Mouse (Mus musculus) neutrophil, adult 65 days (primary cell): ENCODE data around the gene 1700019D03Rik. TPM values are rescaled to one million over a fixed set of nuclear protein-coding genes. Genes with fewer than 3 reads are reported as not detected.

Experiments
- total RNA-seq: library from RNA; stranded (reverse); gene quantifications from 2 replicates; pipeline ENCODE4 v1.2.4, GENCODE M21; 2023

1700019D03Rik gene
- not detected in 2 replicates for total RNA-seq

DNA sequence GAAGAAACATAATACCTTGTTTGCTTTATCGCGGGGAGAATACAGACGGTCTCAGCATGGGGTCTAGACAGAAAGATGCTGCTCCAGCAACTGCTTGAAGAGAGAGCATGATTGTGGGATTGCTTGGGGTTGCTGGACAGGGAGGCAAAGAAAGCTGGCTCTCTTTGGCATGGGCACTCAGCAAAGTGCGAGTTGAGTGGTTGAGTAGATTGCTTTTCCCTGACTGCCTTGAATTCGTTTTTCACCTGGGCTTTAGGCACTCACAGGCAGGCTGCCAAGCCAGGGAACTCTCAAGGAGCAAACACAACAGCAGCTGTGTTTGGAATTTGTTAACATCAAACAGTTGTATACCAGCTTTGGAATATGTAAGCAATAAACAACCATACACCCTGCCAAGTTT lies at the start of gene 1700019D03Rik:
Gene 1700019D03Rik (minus strand): TSS at position 101 of the 400 bp plus-strand sequence.

DNA sequence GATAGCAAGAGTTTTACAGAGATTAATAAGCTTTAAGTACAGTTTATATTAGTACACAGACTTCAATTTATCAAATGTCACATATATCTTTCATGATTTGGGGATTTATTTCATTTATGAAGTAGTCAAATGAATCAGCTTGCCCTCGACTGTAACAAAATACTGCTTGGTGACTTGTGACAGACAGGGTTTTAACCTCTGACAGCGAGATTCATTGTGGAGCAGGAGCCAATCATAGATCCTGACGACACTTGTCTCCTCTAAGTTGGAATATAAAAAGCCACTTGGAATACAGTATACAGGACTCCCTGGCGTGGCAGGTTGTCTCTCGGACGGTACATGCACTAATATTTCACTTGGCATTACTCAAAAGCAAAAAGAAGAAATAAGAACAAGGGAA lies 41.4 kb upstream of the 1700019D03Rik start, which contains the start of gene Mstn:
Gene Mstn (plus strand): TSS at position 301 of the 400 bp plus-strand sequence.

Other genes starting within 250 kb of the 1700019D03Rik start
- 65.4 and 80.3 TPM in 2 replicates for gene Inpp1, start 202.5 kb downstream of the 1700019D03Rik start, total RNA-seq
- 11.7 and 14.1 TPM in 2 replicates for gene Hibch, start 175.2 kb downstream of the 1700019D03Rik start, total RNA-seq
- not detected in 2 replicates for gene Mstn, start 41.5 kb upstream of the 1700019D03Rik start, total RNA-seq
- not detected in 2 replicates for gene 1700019A02Rik, start 167.5 kb upstream of the 1700019D03Rik start, total RNA-seq